Mouse (Mus musculus) neural tube, embryonic 12.5 days (tissue): ENCODE measurements around the gene Sema3g. TPM values are rescaled to one million over a fixed set of nuclear protein-coding genes. Genes with fewer than 3 reads are reported as not detected.

Source experiments
- ATAC-seq: fragments of 200-750 bp; cut with Nextera tagmentation; 2 replicates; pipeline ENCODE4 v1.8.0; 2017; ENCODE audit warnings: low read depth, mild to moderate bottlenecking, moderate TSS enrichment, moderate library complexity; ENCODE audit not compliant: low FRiP score
- H3K27ac ChIP-seq: fragments of 300-500 bp; sonication (generic); 2 replicates; pipeline ENCODE4 v1.5.1; 2016
- H3K27me3 ChIP-seq: fragments of 300-500 bp; sonication (generic); replicated peaks from 2 replicates; pipeline ENCODE4 v1.6.1; 2016; ENCODE audit warnings: mild to moderate bottlenecking
- H3K36me3 ChIP-seq: fragments of 300-500 bp; sonication (generic); 2 replicates; pipeline ENCODE4 v1.6.1; 2016; ENCODE audit warnings: mild to moderate bottlenecking
- H3K4me1 ChIP-seq: fragments of 300-500 bp; sonication (generic); 2 replicates; pipeline ENCODE4 v1.6.1; 2016
- H3K4me2 ChIP-seq: fragments of 300-500 bp; sonication (generic); replicated peaks from 2 replicates; pipeline ENCODE4 v1.6.1; 2016; ENCODE audit warnings: mild to moderate bottlenecking
- H3K4me3 ChIP-seq: fragments of 300-500 bp; sonication (generic); 2 replicates; pipeline ENCODE4 v1.5.1; 2016
- H3K9ac ChIP-seq: fragments of 300-500 bp; sonication (generic); 2 replicates; pipeline ENCODE4 v1.6.1; 2016; ENCODE audit warnings: mild to moderate bottlenecking
- H3K9me3 ChIP-seq: fragments of 300-500 bp; sonication (generic); 2 replicates; pipeline ENCODE4 v1.6.1; 2016; ENCODE audit warnings: mild to moderate bottlenecking
- WGBS: fragments of 180-500 bp; shearing (Covaris S2); methylation state at CpG from one replicate; pipeline ENCODE4 v1.1.7; 2016; 5-methylcytosine and 5-hydroxymethylcytosine counted together
- polyA plus RNA-seq: library from polyadenylated mRNA; unstranded; fragments of >200 nt; fragmentation: Nextera tagmentation; extraction: Ambion mirVana; gene quantifications from 2 replicates; pipeline ENCODE4 v1.2.1, GENCODE M21; 2016

Sema3g gene
- polyA plus RNA-seq, 1 experiment from 2014 or later, result 1.9 TPM

DNA sequence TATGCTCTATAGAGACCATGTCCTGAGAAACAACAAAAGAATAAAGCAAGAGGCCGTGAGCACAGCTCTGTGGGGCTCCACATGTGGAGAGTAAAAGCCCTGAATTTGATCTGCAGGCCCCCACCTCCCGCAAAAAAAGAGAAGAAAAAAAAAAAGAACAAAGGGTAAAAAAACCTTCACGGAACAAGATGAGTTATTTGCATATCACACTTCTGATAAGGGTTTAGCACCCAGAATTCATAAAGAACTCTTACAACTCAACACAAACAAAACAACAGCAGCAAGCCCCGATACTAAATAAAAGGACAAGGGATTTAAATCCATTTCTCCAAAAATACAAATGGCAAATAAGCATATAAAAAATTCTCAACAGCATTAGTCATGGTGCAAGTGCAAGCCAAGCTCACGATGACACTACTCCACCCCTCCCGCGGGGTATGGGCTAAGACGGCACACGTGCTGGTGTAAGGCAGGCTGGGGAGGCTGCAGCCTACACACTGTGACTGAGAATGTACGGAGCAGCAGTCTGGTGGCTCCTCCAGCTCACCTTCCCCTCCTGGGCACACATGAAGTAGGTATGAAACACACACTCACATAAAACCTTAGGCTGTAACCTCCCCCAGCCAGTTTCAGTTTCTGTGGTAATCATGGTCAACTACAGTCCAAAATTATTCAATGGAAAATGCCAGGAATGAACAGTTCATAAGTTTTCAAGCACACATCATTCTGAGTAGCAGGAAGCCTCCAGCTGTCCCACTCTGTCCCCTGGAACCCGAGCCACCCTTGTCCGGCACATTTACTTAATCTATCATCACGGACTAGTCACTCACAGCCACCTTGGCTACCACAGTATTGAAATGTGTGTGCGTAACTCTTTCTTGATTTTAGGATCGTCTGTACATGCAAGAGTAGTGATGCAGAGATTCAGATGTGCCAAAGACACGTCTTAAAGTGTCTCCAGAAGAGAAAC, 19.8 kb upstream of the Sema3g start:
- 77% methylated on average over 16 of the region's 16 CpGs for WGBS
- no peak overlapping the region for H3K4me3 ChIP-seq
- no peak overlapping the region for H3K9ac ChIP-seq
- H3K27ac ChIP-seq, result no peak overlapping the region
- H3K36me3 ChIP-seq, result peaks cover 83% of the 10 kb centered on the region
- no peaks in the 10 kb centered on the region for H3K27me3 ChIP-seq
- no peak overlapping the region for H3K4me2 ChIP-seq
- no peaks in the 10 kb centered on the region for H3K9me3 ChIP-seq
- no peaks in the 10 kb centered on the region for H3K4me1 ChIP-seq
- ATAC-seq, result no peak

DNA sequence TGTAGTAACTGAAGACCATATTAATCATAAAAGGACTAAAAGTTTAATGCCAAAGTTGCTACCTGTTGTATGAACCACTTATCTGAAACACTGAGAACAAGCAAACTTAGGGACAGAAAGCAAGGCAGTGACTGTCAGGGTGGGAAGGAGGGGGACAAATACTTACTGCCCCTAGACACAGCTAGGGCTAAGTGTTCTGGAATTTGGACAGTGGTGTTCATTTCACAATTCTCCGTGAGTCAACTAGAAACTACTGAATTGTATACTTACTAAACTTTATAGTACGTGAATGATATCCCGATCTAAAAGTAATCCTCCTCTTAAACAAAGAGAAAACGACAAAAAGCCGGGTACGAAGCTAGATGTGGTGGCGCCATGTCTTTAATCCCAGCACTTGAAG, 18.1 kb upstream of the Sema3g start:
- no peak overlapping the region for H3K4me2 ChIP-seq
- no peaks in the 10 kb centered on the region for H3K27me3 ChIP-seq
- no peaks in the 10 kb centered on the region for H3K9me3 ChIP-seq
- 96% methylated on average over 7 of the region's 7 CpGs for WGBS
- H3K27ac ChIP-seq, result no peak overlapping the region
- no peak for ATAC-seq
- peaks cover 5% of the 10 kb centered on the region for H3K4me1 ChIP-seq
- H3K4me3 ChIP-seq, result no peak overlapping the region
- no peak overlapping the region for H3K9ac ChIP-seq
- H3K36me3 ChIP-seq, result peaks cover 86% of the 10 kb centered on the region

DNA sequence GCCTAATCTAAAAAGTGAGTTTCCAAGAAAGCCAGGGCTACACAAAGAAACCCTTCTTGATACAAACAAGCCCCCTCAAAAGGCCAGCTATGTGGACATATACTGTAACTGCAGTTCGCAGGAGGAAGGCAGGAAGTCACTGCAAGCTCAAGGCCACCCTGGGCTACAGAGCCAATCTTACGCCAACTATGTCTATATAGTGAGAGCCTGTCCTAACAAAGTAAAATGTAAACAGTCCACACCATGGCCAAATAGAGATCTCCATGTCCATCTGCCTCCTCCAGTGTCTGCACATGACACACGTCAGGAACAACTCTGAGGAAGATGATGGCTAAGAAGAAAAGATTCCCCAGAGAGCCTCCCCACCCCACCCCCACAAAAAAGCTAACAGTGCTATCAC, 17.6 kb upstream of the Sema3g start:
- no peak overlapping the region for H3K27ac ChIP-seq
- H3K9ac ChIP-seq, result no peak overlapping the region
- WGBS, result 92% methylated on average over 3 of the region's 3 CpGs
- no peaks in the 10 kb centered on the region for H3K9me3 ChIP-seq
- no peak overlapping the region for H3K4me3 ChIP-seq
- peaks cover 10% of the 10 kb centered on the region for H3K4me1 ChIP-seq
- ATAC-seq, result no peak
- no peaks in the 10 kb centered on the region for H3K27me3 ChIP-seq
- no peak overlapping the region for H3K4me2 ChIP-seq
- H3K36me3 ChIP-seq, result peaks cover 82% of the 10 kb centered on the region

DNA sequence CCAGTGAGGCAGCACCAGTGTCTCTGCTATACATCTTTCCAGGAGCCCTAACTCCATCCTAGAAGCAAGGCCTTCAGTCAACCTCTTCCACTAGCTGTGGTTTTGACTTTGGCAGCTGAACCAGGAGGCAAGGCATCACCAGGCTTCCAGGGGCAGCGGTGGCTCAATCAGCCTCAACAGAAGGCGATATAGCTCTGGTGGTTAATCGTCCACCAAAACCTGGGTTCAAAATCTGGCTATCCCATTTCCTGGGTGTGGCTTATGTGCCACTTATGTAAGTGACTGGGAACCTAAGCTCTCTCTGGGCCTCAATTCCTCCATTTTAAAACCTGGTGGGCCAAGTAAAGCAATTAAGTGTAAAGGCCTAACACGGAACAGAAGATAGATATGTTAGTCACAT, 12.8 kb upstream of the Sema3g start:
- peak overlapping the region; percentile 71 for H3K4me2 ChIP-seq
- 83% methylated on average over 4 of the region's 4 CpGs for WGBS
- peaks cover 44% of the 10 kb centered on the region for H3K36me3 ChIP-seq
- peak overlapping the region; percentile 87 for H3K9ac ChIP-seq
- no peak overlapping the region for H3K27ac ChIP-seq
- no peak for ATAC-seq
- no peaks in the 10 kb centered on the region for H3K9me3 ChIP-seq
- peaks cover 15% of the 10 kb centered on the region for H3K4me1 ChIP-seq
- H3K27me3 ChIP-seq, result no peaks in the 10 kb centered on the region
- H3K4me3 ChIP-seq, result peak overlapping the region; percentile 79

DNA sequence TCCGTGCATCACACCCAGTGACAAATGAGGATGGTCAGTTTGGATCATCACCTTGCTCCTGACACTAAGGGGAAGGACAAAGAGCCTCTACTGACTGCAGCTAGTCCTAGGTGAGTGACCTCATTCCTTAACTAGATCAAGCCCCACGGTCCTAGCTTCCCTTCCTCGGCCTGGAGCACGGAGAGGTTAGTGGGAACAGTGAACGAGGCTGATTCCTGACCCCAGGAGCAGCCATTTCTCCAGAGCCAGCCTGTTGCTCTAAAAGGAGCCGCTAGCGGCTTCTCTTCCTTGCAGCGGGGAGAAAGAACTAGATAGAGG, 12.5 kb upstream of the Sema3g start:
- no peak for ATAC-seq
- WGBS, result 33% methylated on average over 8 of the region's 8 CpGs

DNA sequence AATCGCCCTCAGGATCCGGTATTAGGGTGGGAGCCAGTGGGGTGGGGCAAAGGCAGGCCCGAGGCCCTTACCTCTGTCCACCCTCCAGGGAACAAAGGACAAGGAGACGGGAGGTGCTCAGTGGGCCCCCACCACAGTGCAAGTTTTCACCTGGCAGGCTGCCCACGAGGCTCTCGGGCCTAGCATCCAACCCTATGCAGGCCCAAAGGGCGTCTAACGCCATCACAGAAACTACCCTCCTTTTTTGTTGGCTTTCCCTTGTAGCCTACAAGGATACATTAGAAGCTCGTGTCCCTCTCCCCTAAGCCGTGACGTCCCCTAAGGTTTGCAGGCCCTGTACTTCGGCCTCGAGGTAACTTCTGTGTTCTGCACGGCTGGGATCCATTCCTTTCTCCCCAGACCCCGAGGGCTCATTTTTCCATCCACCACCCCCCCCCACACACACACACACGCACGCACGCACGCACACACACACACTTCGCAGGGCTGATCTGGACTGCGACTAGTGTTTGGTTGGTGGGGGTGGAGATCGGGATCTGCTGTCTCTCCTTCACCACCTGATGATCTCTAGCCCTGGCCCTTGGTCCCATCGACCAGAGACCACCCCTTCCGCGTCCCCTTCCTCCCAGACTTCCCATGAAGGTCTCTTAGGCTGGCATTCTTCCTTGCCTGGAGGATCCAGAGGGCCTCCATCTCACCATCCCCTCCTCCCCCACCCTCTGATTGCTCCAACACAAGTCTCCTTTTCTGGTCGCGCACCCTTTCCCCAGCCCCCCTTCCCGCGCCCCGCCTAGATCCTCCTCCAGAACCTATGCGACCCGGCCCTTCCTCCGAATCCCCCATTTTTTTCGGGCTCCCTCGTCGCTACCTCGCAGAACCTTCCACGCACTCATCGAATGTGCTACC, 11.8 kb upstream of the Sema3g start:
- H3K4me2 ChIP-seq, result peak overlapping the region; percentile 71
- H3K36me3 ChIP-seq, result peaks cover 35% of the 10 kb centered on the region
- H3K27me3 ChIP-seq, result no peaks in the 10 kb centered on the region
- H3K4me3 ChIP-seq, result peak overlapping the region; percentile 79
- no peaks in the 10 kb centered on the region for H3K9me3 ChIP-seq
- peaks cover 15% of the 10 kb centered on the region for H3K4me1 ChIP-seq
- peak; percentile 68 for ATAC-seq
- 1% methylated on average over 39 of the region's 39 CpGs for WGBS
- peak overlapping the region; percentile 59; the same call in 1 of the 2 replicates for H3K27ac ChIP-seq
- peak overlapping the region; percentile 87 for H3K9ac ChIP-seq

More for the DNA sequence above, 12.5 kb upstream of the Sema3g start:
- no peaks in the 10 kb centered on the region for H3K9me3 ChIP-seq
- peak overlapping the region; percentile 2; the same call in 1 of the 2 replicates for H3K27ac ChIP-seq
- H3K4me3 ChIP-seq, result peak overlapping the region; percentile 79
- H3K4me1 ChIP-seq, result peaks cover 15% of the 10 kb centered on the region
- H3K9ac ChIP-seq, result peak overlapping the region; percentile 87
- H3K4me2 ChIP-seq, result peak overlapping the region; percentile 71
- peaks cover 41% of the 10 kb centered on the region for H3K36me3 ChIP-seq
- H3K27me3 ChIP-seq, result no peaks in the 10 kb centered on the region

DNA sequence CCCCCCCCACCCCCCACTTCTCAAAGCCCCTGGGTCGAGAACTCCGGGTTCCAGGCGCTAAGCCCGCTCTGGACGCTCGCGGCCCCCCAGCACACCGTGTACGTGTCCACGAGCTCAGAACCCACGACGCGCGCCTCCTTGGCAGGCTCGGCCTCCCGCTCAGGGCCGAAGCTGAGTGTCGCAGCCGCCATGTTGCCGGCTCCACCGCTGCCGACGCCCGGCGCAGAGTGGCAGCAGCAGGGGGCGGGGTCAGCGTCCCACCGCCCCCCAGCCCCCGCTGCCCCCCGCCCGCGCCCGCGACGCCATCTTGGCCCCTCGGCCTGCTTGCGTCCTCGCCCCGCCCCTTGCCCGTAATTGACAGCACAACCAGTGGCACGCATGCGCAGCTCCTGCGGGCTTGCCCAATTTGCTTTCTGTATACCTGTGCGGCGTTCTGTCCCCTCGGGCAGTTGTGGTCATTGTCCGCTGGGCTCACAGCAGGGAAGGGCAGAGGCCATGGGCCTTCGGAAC, 11.1 kb upstream of the Sema3g start:
- Histone ChIP-seq H3K9ac (peak overlapping the region; percentile 87), H3K4me3 (peak overlapping the region; percentile 79), H3K4me2 (peak overlapping the region; percentile 71), H3K27me3 (no peaks in the 10 kb centered on the region), H3K36me3 (peaks cover 27% of the 10 kb centered on the region), H3K4me1 (peaks cover 15% of the 10 kb centered on the region), H3K9me3 (no peaks in the 10 kb centered on the region), H3K27ac (peak overlapping the region; percentile 59; the same call in 1 of the 2 replicates)
- peak; percentile 72 for ATAC-seq
- WGBS, result under 1% methylated on average over 44 of the region's 48 CpGs

DNA sequence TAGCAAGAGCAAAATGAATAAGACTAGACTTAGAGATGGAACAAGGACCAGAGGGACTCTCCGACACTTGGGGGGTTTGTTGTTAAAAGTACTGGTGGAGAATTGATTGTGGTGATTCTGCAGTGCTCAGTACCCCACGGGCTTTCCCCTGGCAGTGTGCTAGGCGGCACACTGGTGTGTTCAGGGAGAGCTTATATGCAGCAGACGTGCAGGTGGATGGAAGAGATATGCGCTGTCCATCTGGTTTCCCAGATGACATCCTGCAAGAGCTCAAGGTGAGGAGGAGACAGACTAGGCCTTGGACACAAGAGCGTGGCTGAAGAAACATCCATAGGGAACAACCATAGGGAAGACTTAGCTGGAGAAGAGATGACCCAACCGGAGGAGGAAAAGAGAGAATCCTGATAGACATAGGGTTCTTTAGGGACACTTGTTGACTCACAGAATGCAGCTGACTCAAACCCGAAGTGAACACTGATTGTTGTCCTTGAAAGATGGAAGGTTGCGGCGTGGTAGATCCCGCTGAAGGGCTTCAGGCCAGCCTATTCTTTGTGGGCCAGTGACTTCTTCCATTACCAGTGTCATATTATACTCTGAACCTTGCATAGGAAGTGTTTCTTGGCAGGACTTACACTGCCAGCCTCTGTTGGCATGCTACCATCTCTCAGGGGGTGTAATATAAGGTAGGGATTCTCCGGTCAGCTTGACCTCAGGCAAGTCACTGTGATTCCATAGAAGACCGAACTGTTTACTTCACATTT, 10.4 kb upstream of the Sema3g start:
- Histone ChIP-seq H3K9me3 (no peaks in the 10 kb centered on the region), H3K27me3 (no peaks in the 10 kb centered on the region), H3K27ac (peak overlapping the region; percentile 59; the same call in 1 of the 2 replicates), H3K4me3 (peak overlapping the region; percentile 79), H3K4me1 (peaks cover 15% of the 10 kb centered on the region), H3K9ac (peak overlapping the region; percentile 87; the same call in 1 of the 2 replicates), H3K4me2 (peak overlapping the region; percentile 71), H3K36me3 (peaks cover 20% of the 10 kb centered on the region)
- WGBS, result 84% methylated on average over 13 of the region's 13 CpGs
- ATAC-seq, result peak; percentile 27; the same call in 1 of the 2 replicates

DNA sequence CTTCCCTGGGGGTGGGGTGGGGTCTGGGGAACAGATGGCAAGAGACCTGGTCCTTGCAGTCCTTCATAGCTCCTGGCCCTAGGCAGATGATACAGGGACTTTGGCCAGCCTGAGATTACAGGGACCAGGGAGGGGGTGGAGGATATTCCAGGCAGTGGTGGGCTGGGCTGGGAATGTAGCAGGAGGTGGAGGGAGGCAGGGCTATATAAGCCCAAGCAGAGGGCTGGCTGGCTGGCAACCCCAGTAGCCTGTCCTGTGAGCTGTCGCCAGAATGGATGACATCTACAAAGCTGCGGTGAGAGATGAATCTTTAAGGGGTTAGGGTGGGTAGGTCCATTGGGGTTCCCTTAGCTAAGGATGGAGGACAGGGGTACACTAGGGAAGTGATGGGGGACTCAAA, 9.6 kb upstream of the Sema3g start, which contains the start of gene Tnnc1:
Gene Tnnc1 (plus strand): TSS at position 229 of the 400 bp plus-strand sequence.
- 85% methylated on average over 2 of the region's 2 CpGs for WGBS

DNA sequence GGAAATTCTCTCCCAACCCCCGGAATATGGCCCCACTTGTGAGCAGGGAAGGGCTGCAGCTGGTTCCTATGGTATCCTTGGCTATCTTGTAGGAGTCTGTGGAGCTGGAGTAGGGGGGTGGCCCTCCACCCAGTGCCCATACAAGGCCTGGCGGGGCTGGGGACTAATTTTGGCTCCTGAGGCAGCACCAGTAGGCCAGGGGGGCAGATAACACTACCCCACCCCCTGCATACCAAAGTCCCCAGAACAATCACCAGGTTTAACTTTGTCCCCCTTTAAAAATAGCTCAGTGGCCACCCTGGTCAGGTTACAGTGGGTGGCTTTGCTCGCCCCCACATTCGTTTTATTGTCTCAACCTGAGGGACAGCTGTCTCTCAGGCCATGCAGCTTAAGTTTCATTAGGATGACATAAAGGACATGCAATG, 8.5 kb upstream of the Sema3g start:
- Histone ChIP-seq H3K9ac (no peak overlapping the region), H3K27me3 (no peaks in the 10 kb centered on the region), H3K27ac (no peak overlapping the region), H3K36me3 (peaks cover 1% of the 10 kb centered on the region), H3K9me3 (no peaks in the 10 kb centered on the region), H3K4me3 (no peak overlapping the region), H3K4me2 (no peak overlapping the region), H3K4me1 (peaks cover 15% of the 10 kb centered on the region)
- no peak for ATAC-seq
- 62% methylated on average over 4 of the region's 4 CpGs for WGBS

More for the DNA sequence above, 9.6 kb upstream of the Sema3g start, which contains the start of gene Tnnc1:
- Histone ChIP-seq H3K4me2 (peak within 1 kb of the TSS; percentile 71), H3K9ac (no peak within 1 kb of the TSS), H3K4me1 (peaks cover 15% of the 10 kb centered on the region), H3K36me3 (peaks cover 12% of the 10 kb centered on the region), H3K27ac (no peak within 1 kb of the TSS), H3K27me3 (no peaks in the 10 kb centered on the region), H3K9me3 (no peaks in the 10 kb centered on the region), H3K4me3 (no peak within 1 kb of the TSS)
- ATAC-seq, result no peak

DNA sequence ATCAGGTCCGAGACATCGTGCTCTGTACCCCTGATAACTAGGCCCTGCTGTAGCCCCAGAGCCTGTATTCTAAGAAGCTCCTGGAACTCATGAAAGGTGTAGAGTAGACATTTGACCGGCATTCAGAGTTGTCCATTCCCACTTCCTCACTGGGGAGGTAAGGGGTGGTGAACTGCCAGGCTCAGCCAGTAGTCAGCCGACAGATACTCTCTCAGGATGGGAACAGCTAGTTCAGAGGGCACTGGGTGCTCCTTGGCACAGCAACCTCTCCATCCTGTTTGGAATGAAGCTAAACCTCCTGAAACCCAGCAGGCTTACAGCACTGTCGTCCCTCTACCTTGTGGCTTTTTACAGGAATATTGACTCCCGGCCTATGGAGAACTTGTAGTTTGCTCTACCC, 5.8 kb upstream of the Sema3g start:
- Histone ChIP-seq H3K9ac (no peak overlapping the region), H3K27me3 (no peaks in the 10 kb centered on the region), H3K9me3 (no peaks in the 10 kb centered on the region), H3K4me3 (no peak overlapping the region), H3K4me2 (no peak overlapping the region), H3K4me1 (no peaks in the 10 kb centered on the region), H3K27ac (no peak overlapping the region), H3K36me3 (no peaks in the 10 kb centered on the region)
- 86% methylated on average over 6 of the region's 6 CpGs for WGBS
- no peak for ATAC-seq
